Mouse (Mus musculus) splenic B cell, adult 2 months (primary cell): Measurements from ENCODE around the gene Crat.
"Not testable (repeated sequence)": the region's sequence is repeated elsewhere in the genome, so short reads cannot be mapped to it uniquely, and the experiment has no call there.

Experiments used
- DNase-seq: peaks from one replicate; pipeline ENCODE4 v3.0.0-alpha.2; 2011; ENCODE audit warnings: low read depth, low spot score
- H3K27me3 ChIP-seq: 2 replicates; pipeline ENCODE4 v1.6.1; 2012; ENCODE audit warnings: mild to moderate bottlenecking, low read length, moderate library complexity, mixed read lengths; ENCODE audit not compliant: control insufficient read depth, poor library complexity, insufficient read depth, severe bottlenecking
- H3K36me3 ChIP-seq: 2 replicates; pipeline ENCODE4 v1.6.1; 2012; ENCODE audit warnings: mild to moderate bottlenecking, low read length, moderate library complexity, mixed read lengths; ENCODE audit not compliant: control insufficient read depth, poor library complexity, insufficient read depth, severe bottlenecking

Gene Crat

GRCm38 (mm10) chr2:30419112-30419511, 3.5 kb upstream of the Crat start:
- no peak for DNase-seq
- Histone ChIP-seq H3K27me3 (no peaks in the 10 kb centered on the region), H3K36me3 (0 out of 2 replicates have a peak, but pooled peaks cover 1% of the 10 kb centered on the region)

DNA sequence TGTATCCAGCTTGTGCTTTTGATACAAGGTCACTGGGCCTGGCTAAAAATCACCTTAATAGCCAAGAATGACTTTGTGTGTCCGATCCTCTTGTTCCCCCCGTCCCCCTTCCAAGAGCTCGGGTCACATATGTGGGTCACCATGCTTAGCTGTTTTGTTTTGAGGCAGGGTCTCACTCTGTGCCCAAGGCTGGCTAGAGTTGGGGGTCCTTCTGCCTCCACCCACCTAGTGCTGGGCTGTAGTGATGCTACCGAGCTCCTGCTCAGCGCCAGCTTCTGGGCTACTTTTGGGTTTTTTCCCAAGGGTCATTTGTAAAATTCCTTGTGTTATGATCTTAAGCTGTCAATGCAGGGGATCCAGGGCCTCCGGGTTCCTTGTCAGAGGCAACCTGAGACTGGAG, 2.6 kb upstream of the Crat start:
- no peak for DNase-seq
- 0 out of 2 replicates have a peak, but pooled peaks cover 1% of the 10 kb centered on the region for H3K36me3 ChIP-seq
- H3K27me3 ChIP-seq: no peaks in the 10 kb centered on the region

DNA sequence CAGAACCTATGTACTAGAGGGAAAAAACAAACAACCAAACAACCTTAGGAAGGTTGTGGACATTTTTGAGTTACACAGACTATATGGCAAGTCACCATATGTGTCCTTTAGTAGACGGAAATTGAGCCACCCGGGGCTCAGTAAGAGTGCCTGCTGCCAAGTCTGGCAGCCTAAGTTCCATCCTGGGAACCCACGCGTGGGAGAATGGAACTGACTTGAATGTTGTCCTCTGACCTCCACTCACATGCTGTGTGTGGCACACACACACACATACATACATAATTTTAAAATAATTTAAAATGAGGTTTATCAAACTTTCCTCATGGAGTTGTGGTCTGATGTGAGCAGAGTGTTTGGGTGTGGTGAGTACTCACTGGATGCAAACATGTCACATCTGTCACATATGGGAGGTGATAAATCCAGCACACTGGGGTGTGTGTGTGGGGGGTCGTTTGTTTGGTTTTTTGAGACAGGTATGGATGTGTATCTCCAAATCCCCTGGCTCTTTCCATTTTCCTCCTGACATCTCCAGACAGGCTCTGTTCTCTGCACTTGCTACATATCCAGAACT, 2.1 kb upstream of the Crat start:
- DNase-seq: no peak
- H3K36me3 ChIP-seq: no peaks in the 10 kb centered on the region
- H3K27me3 ChIP-seq: no peaks in the 10 kb centered on the region

GRCm38 (mm10) chr2:30417154-30417553, 1.5 kb upstream of the Crat start:
- H3K27me3 ChIP-seq, H3K36me3 ChIP-seq, DNase-seq: not testable (repeated sequence)

DNA sequence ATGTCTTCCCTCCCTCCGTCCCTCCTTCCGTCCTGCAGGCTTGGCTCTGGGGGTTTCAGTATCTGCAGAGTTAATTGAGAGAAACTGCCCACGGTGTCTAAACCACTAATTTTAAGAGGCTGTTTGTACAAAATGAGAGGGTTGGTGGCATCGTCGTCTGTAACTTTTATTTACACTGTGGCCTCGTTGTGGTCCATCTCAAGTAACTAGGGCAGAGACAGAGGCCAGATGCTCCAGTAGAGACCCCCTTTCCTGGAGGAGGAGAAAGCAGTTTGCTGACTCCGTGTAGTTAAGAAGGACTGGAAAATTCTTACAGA, 994 bp upstream of the Crat start:
- DNase-seq: no peak
- no peaks in the 10 kb centered on the region for H3K36me3 ChIP-seq
- no peaks in the 10 kb centered on the region for H3K27me3 ChIP-seq

GRCm38 (mm10) chr2:30415936-30416648, 479 bp upstream of the Crat start, which contains the start of gene Ptpa:
Gene Ptpa (plus strand): TSS chr2:30416039.
- no peaks in the 10 kb centered on the region for H3K36me3 ChIP-seq
- DNase-seq: peak; percentile 96
- H3K27me3 ChIP-seq: no peaks in the 10 kb centered on the region

- Histone ChIP-seq H3K36me3 (no peaks in the 10 kb centered on the region), H3K27me3 (no peaks in the 10 kb centered on the region)
- no peak for DNase-seq
Measured at GRCm38 (mm10) chr2:30414681-30415080, 932 bp downstream of the Crat start.

DNA sequence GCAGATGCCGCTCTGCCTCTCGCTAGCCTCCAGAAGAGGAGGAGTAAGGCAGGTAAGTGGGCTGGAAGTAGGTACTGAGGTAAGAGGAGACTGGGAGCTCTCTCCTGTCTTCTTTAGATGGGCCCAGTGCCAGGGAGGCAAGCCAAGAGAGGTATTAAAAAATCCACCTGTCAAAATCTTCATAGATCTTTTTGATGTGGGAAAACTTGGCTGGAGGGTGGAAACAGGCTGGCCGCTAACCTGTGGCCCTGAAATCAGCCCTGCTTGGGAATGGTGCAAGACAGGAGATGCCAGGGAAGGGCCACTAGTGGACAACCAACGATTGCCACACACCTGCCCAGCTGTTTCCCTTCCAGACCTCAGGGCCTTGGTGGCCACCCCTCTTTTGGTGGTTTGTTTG, 1.5 kb downstream of the Crat start:
- DNase-seq: no peak

DNA sequence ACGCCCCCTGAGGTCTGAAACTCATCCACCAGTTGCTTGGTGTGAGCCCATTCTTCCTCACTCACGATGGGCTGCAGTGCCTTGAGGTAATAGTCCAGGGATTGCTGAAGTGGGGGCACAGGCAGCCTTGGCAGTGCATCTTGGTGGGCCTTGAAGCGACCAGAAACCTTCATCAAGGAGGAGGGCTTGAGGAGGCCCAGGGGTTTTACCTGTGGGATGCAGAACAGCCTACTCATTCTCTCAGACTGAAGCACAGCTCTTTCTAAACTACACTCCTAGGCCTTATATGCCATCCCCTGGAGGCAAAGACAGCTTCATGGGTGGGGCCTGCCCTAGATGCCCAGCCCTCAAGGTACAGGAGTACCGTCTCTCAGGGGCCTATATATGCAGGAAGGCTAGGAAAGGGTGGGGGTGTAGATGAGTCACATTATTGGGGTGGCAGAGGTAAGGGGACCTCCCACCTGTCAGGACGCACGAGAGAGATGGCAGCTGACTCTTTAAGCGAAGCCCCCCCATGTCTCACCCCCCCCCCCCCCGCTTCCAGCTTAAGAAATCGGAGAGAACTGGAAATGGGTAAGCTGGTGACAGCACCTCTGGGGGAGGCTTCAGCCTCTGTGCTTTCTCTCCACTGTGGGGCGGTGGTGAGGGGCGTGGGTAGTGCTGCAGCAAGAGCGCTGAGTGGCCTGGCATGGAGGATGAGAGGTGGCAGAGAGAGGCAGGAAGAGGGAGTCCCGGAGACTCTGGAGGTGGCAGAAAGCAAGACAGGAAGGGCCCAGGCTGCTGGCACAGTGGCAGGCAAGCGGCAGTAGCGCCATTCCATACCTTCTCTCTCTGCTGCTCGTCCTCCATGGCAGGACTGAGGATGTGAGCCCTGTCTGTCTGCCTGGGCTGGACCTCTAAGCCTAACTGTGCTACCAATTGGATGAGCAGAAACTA, 2.3 kb downstream of the Crat start:
- no peaks in the 10 kb centered on the region for H3K36me3 ChIP-seq
- DNase-seq: no peak

More for the DNA sequence above, 1.5 kb downstream of the Crat start:
- Histone ChIP-seq H3K36me3 (no peaks in the 10 kb centered on the region), H3K27me3 (no peaks in the 10 kb centered on the region)

GRCm38 (mm10) chr2:30409454-30410176, 6.0 kb downstream of the Crat start:
- DNase-seq: no peak
- no peaks in the 10 kb centered on the region for H3K27me3 ChIP-seq
- no peaks in the 10 kb centered on the region for H3K36me3 ChIP-seq

More for the DNA sequence above, 2.3 kb downstream of the Crat start:
- H3K27me3 ChIP-seq: no peaks in the 10 kb centered on the region

DNA sequence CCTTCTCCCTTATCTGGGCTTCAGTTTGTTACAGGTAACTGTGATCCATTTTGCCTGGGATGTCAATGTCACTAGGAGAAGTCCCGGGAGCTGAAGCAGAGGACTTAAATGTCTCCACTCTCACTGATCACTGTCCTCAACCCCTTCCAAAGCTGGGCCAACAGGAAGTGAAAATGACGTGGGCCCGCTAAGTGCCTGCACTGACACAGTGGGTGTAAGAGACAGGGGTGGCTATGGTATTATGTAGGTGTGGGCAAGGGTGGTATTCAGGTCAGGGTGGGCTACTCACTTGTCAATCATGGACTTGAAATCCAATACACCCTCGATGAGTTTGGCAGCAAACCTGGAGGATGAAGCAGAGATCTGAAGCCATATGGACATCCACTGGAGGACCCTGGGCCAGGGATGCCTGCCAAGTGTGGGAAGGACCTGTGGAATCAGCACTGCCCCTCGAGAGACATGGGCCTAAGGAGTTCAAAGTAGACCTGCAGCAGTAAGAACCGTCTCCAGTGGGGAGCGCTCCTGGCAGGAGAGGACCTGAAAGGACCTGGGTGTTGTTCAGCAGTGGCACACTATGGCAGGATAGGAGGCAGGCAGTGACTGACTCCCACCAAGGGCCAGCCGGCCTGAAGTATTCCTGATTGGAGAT, 7.0 kb downstream of the Crat start:
- no peaks in the 10 kb centered on the region for H3K27me3 ChIP-seq
- peak; percentile 25 for DNase-seq
- no peaks in the 10 kb centered on the region for H3K36me3 ChIP-seq

GRCm38 (mm10) chr2:30407778-30408177, 7.8 kb downstream of the Crat start:
- DNase-seq: no peak
- Histone ChIP-seq H3K36me3 (no peaks in the 10 kb centered on the region), H3K27me3 (no peaks in the 10 kb centered on the region)

- peak; percentile 16 for DNase-seq
- no peaks in the 10 kb centered on the region for H3K27me3 ChIP-seq
- H3K36me3 ChIP-seq: no peaks in the 10 kb centered on the region
Measured at GRCm38 (mm10) chr2:30407221-30407620, 8.4 kb downstream of the Crat start.

DNA sequence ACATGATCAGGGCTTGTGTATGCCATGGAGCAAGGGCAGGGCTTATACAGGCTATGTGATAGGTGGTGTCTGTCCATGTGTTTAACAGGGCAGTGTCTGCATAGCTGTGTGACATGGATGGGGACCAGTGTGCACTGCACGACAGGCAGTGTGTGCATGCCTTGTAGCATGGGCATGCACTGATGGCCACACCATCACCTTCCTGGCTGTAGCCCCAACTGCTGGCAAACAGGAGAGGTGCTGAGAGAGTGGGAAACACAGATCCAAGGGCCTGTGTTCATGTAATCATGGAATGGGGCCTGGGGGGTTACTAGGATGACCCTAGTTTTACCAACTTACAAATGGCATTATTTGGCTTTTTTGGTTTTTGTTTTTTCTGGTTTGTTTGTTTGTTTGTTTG, 11.7 kb downstream of the Crat start:
- DNase-seq: no peak
- Histone ChIP-seq H3K36me3 (no peaks in the 10 kb centered on the region), H3K27me3 (no peaks in the 10 kb centered on the region)
